Mouse (Mus musculus): ENCODE results near the gene Tmem158.

The Tmem158 gene

GRCm38 (mm10) chr9:123245146-123245545 is 15.4 kb downstream of the Tmem158 start:
- no peak for DNase-seq (ENCODE audit: low read depth, low spot score)

- DNase-seq (ENCODE audit: low read depth, low spot score): no peak
These were observed 16.6 kb downstream of the Tmem158 start for GRCm38 (mm10) chr9:123243988-123244387.

- DNase-seq (ENCODE audit: low read depth, low spot score): no peak
These were observed 19.4 kb downstream of the Tmem158 start for GRCm38 (mm10) chr9:123241191-123241590.

- DNase-seq (ENCODE audit: low read depth, low spot score): no peak
These were observed 19.8 kb downstream of the Tmem158 start for GRCm38 (mm10) chr9:123240751-123241150.

- DNase-seq (ENCODE audit: low read depth, low spot score): no peak
These were observed 20.3 kb downstream of the Tmem158 start for GRCm38 (mm10) chr9:123240271-123240670.

- DNase-seq (ENCODE audit: low read depth, low spot score): no peak
These were observed 20.9 kb downstream of the Tmem158 start for GRCm38 (mm10) chr9:123239651-123240050.

- no peak for DNase-seq (ENCODE audit: low read depth, low spot score)
These were observed 22.1 kb downstream of the Tmem158 start for GRCm38 (mm10) chr9:123238256-123239045.

GRCm38 (mm10) chr9:123237739-123238138 is 22.8 kb downstream of the Tmem158 start:
- no peak for DNase-seq (ENCODE audit: low read depth, low spot score)

- DNase-seq (ENCODE audit: low read depth, low spot score): no peak
These were observed 24.9 kb downstream of the Tmem158 start for GRCm38 (mm10) chr9:123235621-123236020.

GRCm38 (mm10) chr9:123229826-123230225 is 30.7 kb downstream of the Tmem158 start:
- no peak for DNase-seq (ENCODE audit: low read depth, low spot score)

- DNase-seq (ENCODE audit: low read depth, low spot score): no peak
These were observed 31.9 kb downstream of the Tmem158 start for GRCm38 (mm10) chr9:123228671-123229070.

- DNase-seq (ENCODE audit: low read depth, low spot score): no peak
These were observed 33.3 kb downstream of the Tmem158 start for GRCm38 (mm10) chr9:123227106-123227750.

- DNase-seq (ENCODE audit: low read depth, low spot score): no peak
These were observed 35.6 kb downstream of the Tmem158 start for GRCm38 (mm10) chr9:123224863-123225431.

GRCm38 (mm10) chr9:123219826-123220225 is 40.7 kb downstream of the Tmem158 start:
- no peak for DNase-seq (ENCODE audit: low read depth, low spot score)

GRCm38 (mm10) chr9:123215621-123216440 is 44.7 kb downstream of the Tmem158 start, which contains the start of gene Cdcp1:
Cdcp1 (minus strand) TSS chr9:123216038.
- no peak for DNase-seq (ENCODE audit: low read depth, low spot score)

- no peak for DNase-seq (ENCODE audit: low read depth, low spot score)
These were observed 47.2 kb downstream of the Tmem158 start for GRCm38 (mm10) chr9:123213371-123213770.
